15 mouse cellular contexts compared by ENCODE assay signal in the genomic region with DNA sequence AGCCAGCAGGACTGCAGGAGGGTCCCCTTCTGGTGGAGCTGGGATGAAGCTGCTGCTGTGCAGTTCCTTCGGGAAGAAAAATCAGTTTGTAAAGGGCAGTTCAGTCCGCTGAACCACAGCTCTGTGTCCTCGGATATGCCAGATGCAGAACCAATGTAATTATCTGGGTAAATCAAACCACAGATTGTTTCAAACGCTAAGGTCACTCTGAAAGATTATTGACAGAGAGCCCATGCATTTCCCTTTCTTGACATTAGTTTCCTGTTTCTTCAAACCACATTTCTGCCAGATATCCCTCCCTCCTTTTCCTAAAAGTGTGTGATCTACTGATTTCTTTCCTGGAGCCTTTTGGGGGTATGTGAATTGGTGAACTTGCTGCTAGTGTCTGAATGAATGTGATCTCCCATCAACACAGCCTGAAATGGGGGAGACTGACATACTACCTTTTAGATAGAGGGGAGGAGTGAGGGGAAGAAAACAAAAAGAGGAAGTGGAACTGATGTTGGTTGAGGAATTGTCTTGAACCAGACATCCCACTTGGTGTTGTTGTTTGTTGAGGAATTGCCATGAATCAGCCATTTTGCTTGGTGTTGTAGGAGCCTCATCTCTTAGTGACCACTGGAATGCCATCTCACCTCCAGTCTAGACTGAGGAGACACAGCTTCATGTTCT.
"Had no signal": no experiment of that assay in that cellular context is flagged by ENCODE, and none has a peak within 500 bp of the region (broad histone marks: within the 10 kb centered on the region; RNA-seq: fewer than 3 reads in every experiment).

No protein-coding gene starts in this region.

- H3K9ac ChIP-seq: limb, embryonic 12.5 days; liver, embryonic 13.5 days; liver, postnatal 0 days; lung, embryonic 15.5 days; midbrain, embryonic 13.5 days; neural tube, embryonic 15.5 days had no signal

- H3K27me3 ChIP-seq: limb, embryonic 12.5 days; liver, embryonic 13.5 days; lung, embryonic 15.5 days; midbrain, embryonic 13.5 days; neural tube, embryonic 15.5 days had no signal

- H3K9me3 ChIP-seq: limb, embryonic 12.5 days; liver, embryonic 13.5 days; lung, embryonic 15.5 days; midbrain, embryonic 13.5 days; neural tube, embryonic 15.5 days had no signal

- H3K4me3 ChIP-seq: limb, embryonic 12.5 days; liver, embryonic 13.5 days; lung, embryonic 15.5 days; midbrain, embryonic 13.5 days; neural tube, embryonic 15.5 days had no signal

- H3K36me3 ChIP-seq: limb, embryonic 12.5 days; liver, embryonic 13.5 days; lung, embryonic 15.5 days; midbrain, embryonic 13.5 days; neural tube, embryonic 15.5 days had no signal

- ATAC-seq: liver, postnatal 0 days; midbrain, embryonic 13.5 days had no signal

- H3K27ac ChIP-seq: kidney, postnatal 0 days; limb, embryonic 12.5 days; liver, embryonic 13.5 days; lung, embryonic 15.5 days; macrophage; midbrain, embryonic 13.5 days; neural tube, embryonic 15.5 days had no signal

- H3K4me1 ChIP-seq: limb, embryonic 12.5 days; liver, embryonic 13.5 days; lung, embryonic 15.5 days; midbrain, embryonic 13.5 days; neural tube, embryonic 15.5 days had no signal

- H3K4me2 ChIP-seq: limb, embryonic 12.5 days; liver, embryonic 13.5 days; lung, embryonic 15.5 days; midbrain, embryonic 13.5 days; neural tube, embryonic 15.5 days had no signal

- DNase-seq: kidney, adult 9 months; kidney, postnatal 36 days; liver; liver, embryonic 13.5 days; liver, postnatal 0 days; lung, postnatal 14 days; right cerebral cortex, adult 18-20 months; right cerebral cortex, postnatal 25 days; thymus, postnatal 4 days had no signal
